In genomic region chr6:8771539-8771938, GRCm38 (mm10) we compare ENCODE assay signal across 18 mouse cellular contexts.
"Had no signal": no experiment of that assay in that cellular context is flagged by ENCODE, and none has a peak within 500 bp of the region (broad histone marks: within the 10 kb centered on the region; RNA-seq: fewer than 3 reads in every experiment).

No protein-coding gene starts in this region.

- DNase-seq: kidney, adult 9 months; kidney, postnatal 36 days; left cerebral cortex, postnatal 4 days; liver, embryonic 13.5 days; lung, adult 2 months; lung, postnatal 10 days; midbrain, embryonic 14.5 days; right cerebral cortex, postnatal 4 days; spleen, adult 18-20 months; thymus, adult 18-20 months; thymus, postnatal 25 days had no signal

- H3K27me3 ChIP-seq: neural tube, embryonic 15.5 days had no signal

- H3K4me2 ChIP-seq: liver, embryonic 13.5 days; neural tube, embryonic 15.5 days had no signal

- H3K4me3 ChIP-seq: layer of hippocampus, adult 2 months; liver, embryonic 13.5 days; midbrain, embryonic 10.5 days; myocyte; neural tube, embryonic 15.5 days had no signal

- H3K4me1 ChIP-seq: midbrain, embryonic 10.5 days had no signal

- H3K9me3 ChIP-seq: liver, embryonic 13.5 days; midbrain, embryonic 10.5 days; neural tube, embryonic 15.5 days had no signal

- ATAC-seq: intestine, embryonic 16.5 days had no signal

- H3K36me3 ChIP-seq: liver, embryonic 13.5 days; midbrain, embryonic 10.5 days; neural tube, embryonic 15.5 days had no signal

- H3K9ac ChIP-seq: liver, embryonic 13.5 days; neural tube, embryonic 15.5 days had no signal

- H3K27ac ChIP-seq: kidney, postnatal 0 days; layer of hippocampus, adult 2 months; liver, embryonic 13.5 days; macrophage; midbrain, embryonic 10.5 days; neural tube, embryonic 15.5 days had no signal
